Mouse (Mus musculus): ENCODE data around the gene Rln3.
A peak's percentile ranks its signal among the peaks of the same experiment; 100 is the strongest.
"Not testable (repeated sequence)": the region's sequence is repeated elsewhere in the genome, so short reads cannot be mapped to it uniquely, and the experiment has no call there.

Gene Rln3

GRCm38 (mm10) chr8:84023085-84023484, 21.7 kb downstream of the Rln3 start:
- DNase-seq (ENCODE audit: extremely low read depth, insufficient read length, low spot score), result peak; percentile 84

DNA sequence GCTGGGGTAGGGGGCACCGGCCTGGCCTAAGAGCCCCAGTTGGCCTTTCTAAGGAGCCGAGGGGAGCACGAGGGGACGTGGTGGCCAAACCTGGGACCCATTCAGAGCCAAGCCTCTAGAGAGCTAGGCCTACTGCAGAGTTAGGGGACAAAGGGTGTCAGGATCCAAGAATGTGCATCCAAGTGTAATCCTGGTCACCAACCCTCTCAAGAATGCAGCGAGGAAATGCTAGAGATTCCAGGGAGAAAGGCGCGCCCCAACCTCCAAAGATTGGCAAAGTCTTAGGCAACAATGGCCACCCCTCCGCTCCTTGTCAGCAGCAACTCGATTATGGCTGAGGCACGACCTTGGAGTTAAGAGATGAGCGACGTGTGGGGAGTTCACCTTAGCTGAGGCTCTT, 23.2 kb downstream of the Rln3 start:
- DNase-seq (ENCODE audit: extremely low read depth, insufficient read length, low spot score), result peak; percentile 48

DNA sequence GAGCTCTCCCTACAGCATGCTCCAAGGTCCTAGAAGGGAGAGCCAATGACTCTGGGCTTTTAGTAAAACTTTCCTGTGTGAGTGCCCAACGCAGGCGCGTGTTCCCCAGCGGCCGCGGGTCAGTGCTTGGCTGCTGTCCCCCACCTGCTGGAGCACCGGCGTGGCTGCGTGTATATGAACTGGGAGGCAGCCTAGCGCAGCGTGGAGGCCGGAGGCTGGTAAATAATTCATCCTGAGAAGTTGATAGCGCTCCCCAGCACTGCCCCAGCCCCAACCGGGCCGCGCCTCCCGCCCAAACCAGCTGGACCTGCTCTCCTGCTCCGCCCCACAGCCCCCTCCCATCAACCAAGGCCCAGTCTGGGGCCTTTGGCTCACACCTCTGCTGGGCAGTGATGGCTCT, 23.7 kb downstream of the Rln3 start, which contains the start of gene Palm3:
Gene Palm3 (plus strand): TSS at position 376 of the 400 bp plus-strand sequence.
- DNase-seq (ENCODE audit: extremely low read depth, insufficient read length, low spot score), result no peak

DNA sequence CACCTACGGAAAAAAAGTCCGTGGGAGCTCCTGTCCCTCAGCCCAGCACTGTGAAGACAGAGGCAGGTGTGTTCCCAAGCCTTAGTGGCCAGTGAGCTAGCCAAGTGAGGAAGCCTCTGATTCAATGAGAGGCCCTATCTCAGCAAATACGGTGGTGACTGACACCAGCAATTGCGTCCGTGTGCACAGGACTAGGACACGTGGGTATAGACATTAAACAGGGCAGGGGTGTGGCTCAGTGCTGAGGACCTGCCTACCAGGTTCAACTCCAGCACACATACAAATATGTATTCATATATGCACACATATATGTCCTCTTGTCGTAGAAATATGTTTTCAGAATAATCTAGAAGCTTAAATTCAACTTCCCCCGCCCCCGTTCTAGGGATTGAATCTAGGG, 25.1 kb downstream of the Rln3 start:
- no peak for DNase-seq (ENCODE audit: extremely low read depth, insufficient read length, low spot score)

GRCm38 (mm10) chr8:84015833-84016232, 29.0 kb downstream of the Rln3 start:
- no peak for DNase-seq (ENCODE audit: extremely low read depth, insufficient read length, low spot score)

- no peak for DNase-seq (ENCODE audit: extremely low read depth, insufficient read length, low spot score)
Observed at GRCm38 (mm10) chr8:84012499-84013165, 32.2 kb downstream of the Rln3 start.

DNA sequence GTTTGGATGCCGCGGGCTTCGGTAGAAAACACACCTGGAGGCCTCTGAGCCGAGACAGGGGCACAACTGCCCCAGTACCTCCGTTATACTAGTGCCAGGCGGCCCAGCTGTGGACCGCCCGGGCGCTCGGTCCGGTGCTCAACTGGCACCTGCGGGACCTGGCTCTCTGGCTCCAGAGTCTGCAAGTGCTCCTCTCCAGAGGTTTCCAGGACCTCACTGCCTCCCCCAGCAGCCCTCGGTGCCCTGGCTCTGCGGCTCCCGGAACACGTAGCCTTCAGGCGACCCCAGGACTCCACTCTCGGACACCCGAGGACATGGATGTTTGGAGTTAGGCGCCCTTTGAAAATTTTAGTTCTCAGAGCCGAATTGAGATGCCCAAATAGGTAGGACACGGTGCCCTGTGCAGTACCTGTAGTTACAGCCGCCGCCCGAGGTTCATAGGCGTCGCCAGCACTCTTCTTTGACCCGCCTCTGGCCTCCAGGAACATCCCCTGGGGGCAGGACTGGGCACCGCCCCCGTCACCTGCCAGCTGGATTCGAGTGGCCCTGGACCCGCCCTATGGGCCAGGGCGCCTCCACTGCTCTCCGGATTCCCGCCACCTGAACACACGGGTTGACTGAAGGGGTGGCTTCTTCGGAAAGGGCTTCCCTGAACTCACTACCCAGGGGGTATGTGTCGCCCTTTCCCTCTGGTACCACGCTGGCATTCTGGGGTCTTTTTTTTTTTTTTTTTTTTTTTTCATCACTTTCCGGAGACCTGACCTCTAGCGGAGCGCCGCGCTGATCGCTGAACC, 32.9 kb downstream of the Rln3 start, which contains the start of gene 2210011C24Rik:
Gene 2210011C24Rik (minus strand): TSS at position 467 of the 794 bp plus-strand sequence.
- DNase-seq (ENCODE audit: extremely low read depth, insufficient read length, low spot score), result no peak

DNA sequence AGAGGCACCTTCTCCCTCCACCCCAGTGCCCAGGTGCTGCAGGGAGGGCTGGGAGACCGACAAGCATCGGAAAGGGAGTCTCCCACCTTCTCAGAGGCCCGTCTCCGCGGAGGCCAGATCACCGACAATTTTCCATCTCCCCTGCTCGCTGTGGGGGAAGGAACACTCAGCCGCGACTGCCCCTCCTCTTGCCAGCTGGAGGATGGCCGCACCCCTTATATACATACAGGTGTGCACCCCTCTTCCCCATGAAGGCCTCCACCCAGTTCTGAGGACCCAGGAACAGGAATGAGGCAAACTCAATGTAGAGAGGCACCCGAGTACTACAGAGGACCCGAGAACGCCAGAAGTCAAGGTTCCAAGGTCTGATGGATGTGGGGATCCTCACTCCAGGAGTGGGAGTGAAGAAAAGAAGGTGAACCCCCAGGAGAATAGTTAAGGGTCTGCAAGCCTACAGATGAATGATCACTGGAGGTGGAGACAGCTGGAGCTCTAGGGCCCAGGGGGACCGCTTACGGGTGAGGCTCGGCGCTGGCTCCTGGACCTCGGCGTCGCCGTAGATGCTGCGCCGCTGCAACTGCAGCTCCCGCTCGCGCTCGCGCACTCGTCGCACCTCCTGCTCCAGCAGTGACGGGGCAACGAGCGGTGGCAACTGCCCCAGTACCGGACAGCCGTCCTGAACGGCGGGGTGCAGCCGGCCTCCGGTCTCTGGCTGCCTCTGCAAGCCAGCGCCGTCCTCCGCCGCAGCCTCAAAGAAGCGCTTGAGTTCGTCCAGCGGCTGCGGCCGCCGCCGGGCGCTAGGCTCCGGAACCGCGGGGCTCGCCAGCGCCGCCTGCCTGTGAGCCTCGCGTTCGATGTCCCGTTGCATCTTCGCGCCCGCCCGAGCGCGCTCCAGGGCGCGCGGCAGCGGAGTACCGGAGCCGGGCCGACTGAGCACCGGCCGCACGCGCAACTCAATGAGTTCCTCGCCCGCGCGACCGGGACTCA, 33.9 kb downstream of the Rln3 start:
- no peak for DNase-seq (ENCODE audit: extremely low read depth, insufficient read length, low spot score)

DNA sequence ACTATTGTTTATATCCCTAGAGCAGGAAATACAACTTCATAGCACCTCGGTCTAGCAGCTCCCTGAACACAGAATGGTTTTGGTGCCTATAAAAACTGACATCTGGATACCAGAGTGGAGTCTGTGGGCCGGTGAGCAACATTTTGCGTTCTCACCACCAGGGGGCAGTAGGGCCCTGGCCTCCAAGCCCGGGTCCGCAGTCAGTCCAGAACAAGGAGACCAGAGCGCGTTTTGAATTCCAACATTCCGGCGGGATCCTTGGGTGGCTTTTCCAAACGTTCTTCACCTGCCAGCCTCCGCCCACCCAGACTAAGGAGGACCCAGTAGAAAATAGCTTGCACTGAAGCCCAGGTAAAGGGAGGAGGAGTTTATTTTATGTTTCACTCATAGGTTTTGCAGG, 34.9 kb downstream of the Rln3 start:
- DNase-seq (ENCODE audit: extremely low read depth, insufficient read length, low spot score), result peak; percentile 50

DNA sequence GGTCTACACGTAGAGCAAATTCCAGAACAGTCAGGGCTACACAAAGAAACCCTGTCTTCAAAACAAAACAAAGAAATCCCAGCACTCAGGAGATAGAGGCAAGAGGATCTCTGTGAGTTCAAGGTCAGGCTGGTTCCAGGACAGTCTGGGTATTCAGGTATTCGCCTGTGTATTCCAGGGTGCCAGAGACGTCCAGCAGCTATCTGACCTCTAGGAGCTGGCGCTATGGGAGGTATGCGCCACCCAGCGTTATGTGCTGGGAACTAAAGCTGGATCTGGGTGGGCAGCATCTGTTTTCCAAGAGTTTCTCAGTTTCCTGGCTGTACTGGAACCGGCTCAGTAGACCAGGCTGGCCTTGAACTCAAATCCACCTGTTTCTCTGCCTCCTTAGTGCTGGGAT, 36.4 kb downstream of the Rln3 start:
- DNase-seq (ENCODE audit: extremely low read depth, insufficient read length, low spot score), result no peak

DNA sequence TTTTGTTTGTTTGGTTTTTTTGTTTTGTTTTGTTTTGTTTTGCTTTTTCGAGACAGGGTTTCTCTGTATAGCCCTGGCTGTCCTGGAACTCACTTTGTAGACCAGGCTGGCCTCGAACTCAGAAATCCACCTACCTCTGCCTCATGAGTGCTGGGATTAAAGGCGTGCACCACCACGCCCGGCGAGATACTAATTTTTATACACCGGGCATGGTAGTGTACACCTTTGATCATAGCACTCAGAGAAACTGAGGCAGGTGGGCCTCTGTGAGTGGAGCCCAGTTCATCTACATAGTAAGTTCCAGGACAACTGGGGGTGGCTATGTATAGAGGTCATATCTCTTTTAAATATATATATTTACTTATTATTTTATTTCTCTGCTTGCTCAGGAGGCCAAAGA, 39.3 kb downstream of the Rln3 start:
- not testable (repeated sequence) for DNase-seq (ENCODE audit: extremely low read depth, insufficient read length, low spot score)

- DNase-seq (ENCODE audit: extremely low read depth, insufficient read length, low spot score), result peak; percentile 98
Observed at GRCm38 (mm10) chr8:84004533-84005201, 40.1 kb downstream of the Rln3 start.

- no peak for DNase-seq (ENCODE audit: extremely low read depth, insufficient read length, low spot score)
Observed at GRCm38 (mm10) chr8:84003612-84004246, 41.1 kb downstream of the Rln3 start.

GRCm38 (mm10) chr8:84002957-84003611, 41.7 kb downstream of the Rln3 start:
- DNase-seq (ENCODE audit: extremely low read depth, insufficient read length, low spot score), result no peak

- DNase-seq (ENCODE audit: extremely low read depth, insufficient read length, low spot score), result no peak
Observed at GRCm38 (mm10) chr8:84001281-84002000, 43.4 kb downstream of the Rln3 start, which contains the start of gene 1700067K01Rik. Gene 1700067K01Rik, plus strand, starts transcription at chr8:84001502.

GRCm38 (mm10) chr8:83999825-84000224, 45.0 kb downstream of the Rln3 start:
- no peak for DNase-seq (ENCODE audit: extremely low read depth, insufficient read length, low spot score)

DNA sequence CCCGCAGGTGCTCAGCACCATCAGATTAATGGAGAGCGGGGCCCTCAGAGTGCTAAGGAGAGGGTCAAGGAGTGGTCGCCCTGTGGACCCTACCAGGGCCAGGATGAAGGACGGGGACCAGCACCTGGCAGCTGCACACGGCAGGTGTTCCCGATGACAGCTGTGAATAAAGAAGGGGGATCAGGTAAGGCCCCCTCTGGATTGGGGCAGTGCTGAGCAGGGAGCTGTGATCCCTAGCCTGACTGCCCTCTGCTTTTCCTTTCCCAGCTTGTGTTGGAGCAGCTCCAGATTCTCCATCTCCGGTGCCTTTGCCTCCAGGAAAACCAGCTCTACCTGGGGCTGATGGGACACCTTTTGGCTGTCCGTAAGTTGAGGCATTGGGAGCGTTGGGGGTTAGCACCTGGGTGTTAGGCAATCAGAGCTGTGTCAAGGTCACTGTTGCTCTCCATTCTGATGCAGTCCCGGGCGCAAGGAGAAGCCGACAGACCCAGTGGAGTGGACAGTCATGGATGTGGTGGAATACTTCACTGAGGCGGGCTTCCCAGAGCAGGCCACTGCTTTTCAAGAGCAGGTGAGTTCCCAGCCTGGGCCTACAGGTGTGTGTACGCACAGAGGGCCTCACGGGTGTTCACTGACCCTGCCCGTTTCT, 45.6 kb downstream of the Rln3 start:
- no peak for DNase-seq (ENCODE audit: extremely low read depth, insufficient read length, low spot score)

All from 3134 (cell line).